Mouse (Mus musculus): Measurements from ENCODE around the gene Armh3. TPM values are rescaled to one million over a fixed set of nuclear protein-coding genes. Genes with fewer than 3 reads are reported as not detected.

Armh3 gene
- total and polyA plus RNA-seq, 3 experiments: 4.1 to 10.8 TPM; not detected in 1

- Histone ChIP-seq H3K27ac (ENCODE audit: control insufficient read depth, low read depth, low read length) (no peak overlapping the region), H3K4me3 (ENCODE audit: control insufficient read depth in 1 of 2, insufficient read depth in 1 of 2, low read depth in 2 of 2, low read length in 2 of 2) (peak overlapping the region; percentile 40 to 52), H3K36me3 (ENCODE audit: control insufficient read depth in 1 of 2, insufficient read depth in 2 of 2, low read length in 2 of 2) (no peaks in the 10 kb centered on the region), H3K27me3 (ENCODE audit: control insufficient read depth in 1 of 2, insufficient read depth in 2 of 2, low read length in 2 of 2) (no peaks in the 10 kb centered on the region), H3K4me1 (ENCODE audit: control insufficient read depth in 1 of 2, insufficient read depth in 2 of 2, low read length in 2 of 2) (peaks cover 0 to 5% of the 10 kb centered on the region in 2 experiments; a peak in 2 of 4 replicates), H3K9ac (ENCODE audit: control insufficient read depth, low read depth, low read length, poor library complexity, severe bottlenecking) (no peak overlapping the region), H3K9me3 (replicated peaks; ENCODE audit: insufficient read depth, low read length) (no peaks in the 10 kb centered on the region), H3K79me2 (ENCODE audit: control insufficient read depth, insufficient read depth, low read length, poor library complexity) (no peaks in the 10 kb centered on the region)
- TF ChIP-seq ZNF384 (IDR thresholded peaks at IDR 0.05; ENCODE audit: low read depth, low read length): peak; percentile 57; the same call in 1 of the 2 replicates
- peak; percentile 77 for TF ChIP-seq TBP (IDR thresholded peaks at IDR 0.05; ENCODE audit: low read depth, low read length)
- 0 out of 2 replicates have a peak, but pooled peaks have one; percentile 24 for TF ChIP-seq RCOR1 (IDR thresholded peaks at IDR 0.05; ENCODE audit: low read depth, low read length)
- TF ChIP-seq SIN3A (IDR thresholded peaks at IDR 0.05; ENCODE audit: low read length): no peak
- no peak for DNase-seq (ENCODE audit: low read depth, low spot score)
Measured at GRCm38 (mm10) chr19:45812673-45813252, 185.5 kb downstream of the Armh3 start.

- Histone ChIP-seq H3K4me3 (ENCODE audit: control insufficient read depth in 1 of 2, insufficient read depth in 1 of 2, low read depth in 2 of 2, low read length in 2 of 2) (peak overlapping the region; percentile 40 to 52), H3K79me2 (ENCODE audit: control insufficient read depth, insufficient read depth, low read length, poor library complexity) (no peaks in the 10 kb centered on the region), H3K4me1 (ENCODE audit: control insufficient read depth in 1 of 2, insufficient read depth in 2 of 2, low read length in 2 of 2) (peaks cover 0 to 5% of the 10 kb centered on the region in 2 experiments; a peak in 2 of 4 replicates), H3K27ac (ENCODE audit: control insufficient read depth, low read depth, low read length) (no peak overlapping the region), H3K27me3 (ENCODE audit: control insufficient read depth in 1 of 2, insufficient read depth in 2 of 2, low read length in 2 of 2) (no peaks in the 10 kb centered on the region), H3K36me3 (ENCODE audit: control insufficient read depth in 1 of 2, insufficient read depth in 2 of 2, low read length in 2 of 2) (no peaks in the 10 kb centered on the region), H3K9ac (ENCODE audit: control insufficient read depth, low read depth, low read length, poor library complexity, severe bottlenecking) (peak overlapping the region; percentile 16; the same call in 1 of the 2 replicates), H3K9me3 (replicated peaks; ENCODE audit: insufficient read depth, low read length) (no peaks in the 10 kb centered on the region)
- DNase-seq (ENCODE audit: low read depth, low spot score): peak; percentile 87
- TF ChIP-seq NELFE (IDR thresholded peaks at IDR 0.05; ENCODE audit: low read depth, low read length) (no peak), CHD1 (IDR thresholded peaks at IDR 0.05; ENCODE audit: low read depth, low read length) (no peak), UBTF (IDR thresholded peaks at IDR 0.05; ENCODE audit: borderline replicate concordance, insufficient read depth, low read depth, low read length) (no peak), ZKSCAN1 (IDR thresholded peaks at IDR 0.05; ENCODE audit: low read depth, low read length) (no peak), MAZ (IDR thresholded peaks at IDR 0.05; ENCODE audit: low read depth, low read length) (no peak), MXI1 (IDR thresholded peaks at IDR 0.05; ENCODE audit: low read depth, low read length) (no peak), CHD2 (IDR thresholded peaks at IDR 0.05; ENCODE audit: low read length) (no peak), ZC3H11A (IDR thresholded peaks at IDR 0.05; ENCODE audit: low read depth, low read length) (no peak), ELF1 (IDR thresholded peaks at IDR 0.05; ENCODE audit: low read depth, low read length) (no peak), MEF2A (IDR thresholded peaks at IDR 0.05; ENCODE audit: extremely low read depth, insufficient replicate concordance, low read depth, low read length, poor library complexity, severe bottlenecking) (no peak), ZMIZ1 (IDR thresholded peaks at IDR 0.05; ENCODE audit: low read depth, low read length) (no peak)
Measured at GRCm38 (mm10) chr19:45812115-45812514, 186.2 kb downstream of the Armh3 start.

All from MEL (cell line).